Mouse (Mus musculus) retina, postnatal 7 days (tissue): ENCODE results near the gene 4930544G11Rik.

Experiments used
- DNase-seq: peaks from one replicate; pipeline ENCODE4 v3.0.0-alpha.2; 2012; ENCODE audit warnings: low read depth, low spot score

Gene 4930544G11Rik

GRCm38 (mm10) chr6:65952309-65952708 lies at the start of gene 4930544G11Rik:
TSS of gene 4930544G11Rik (plus strand) at chr6:65952609.
- DNase-seq, result no peak

- no peak for DNase-seq
Measured at GRCm38 (mm10) chr6:65906657-65907182, 45.7 kb upstream of the 4930544G11Rik start.

- no peak for DNase-seq
Measured at GRCm38 (mm10) chr6:65915421-65915820, 37.0 kb upstream of the 4930544G11Rik start.

GRCm38 (mm10) chr6:65921703-65922102 lies 30.7 kb upstream of the 4930544G11Rik start:
- no peak for DNase-seq

GRCm38 (mm10) chr6:65923501-65924084 lies 28.8 kb upstream of the 4930544G11Rik start:
- no peak for DNase-seq

- no peak for DNase-seq
Measured at GRCm38 (mm10) chr6:65925737-65926333, 26.6 kb upstream of the 4930544G11Rik start.

- DNase-seq, result no peak
Measured at GRCm38 (mm10) chr6:65930523-65930922, 21.9 kb upstream of the 4930544G11Rik start.

- DNase-seq, result no peak
Measured at GRCm38 (mm10) chr6:65932776-65933175, 19.6 kb upstream of the 4930544G11Rik start.

GRCm38 (mm10) chr6:65933177-65933576 lies 19.2 kb upstream of the 4930544G11Rik start:
- DNase-seq, result no peak

- DNase-seq, result no peak
Measured at GRCm38 (mm10) chr6:65935566-65936281, 16.7 kb upstream of the 4930544G11Rik start.

- DNase-seq, result no peak
Measured at GRCm38 (mm10) chr6:65950492-65950891, 1.9 kb upstream of the 4930544G11Rik start.

- peak; percentile 36 for DNase-seq
Measured at GRCm38 (mm10) chr6:65969386-65970111, 17.1 kb downstream of the 4930544G11Rik start.

GRCm38 (mm10) chr6:65970410-65970809 lies 18.0 kb downstream of the 4930544G11Rik start:
- no peak for DNase-seq

- no peak for DNase-seq
Measured at GRCm38 (mm10) chr6:65992081-65992480, 39.7 kb downstream of the 4930544G11Rik start.

GRCm38 (mm10) chr6:65998343-65998742 lies 45.9 kb downstream of the 4930544G11Rik start:
- DNase-seq, result no peak
